Mouse (Mus musculus) mesoderm, embryonic 11.5 days (tissue): ENCODE measurements at regions not wholly inside any gene's neighbourhood (a gene's known extent, or its start where the extent isn't known, plus 50 kb on each side); places are given as distances from the start of the nearest gene placed in this dataset.

Experiments
- DNase-seq: peaks from one replicate; pipeline ENCODE4 v3.0.0-alpha.2; 2012; ENCODE audit warnings: low read depth, low spot score

DNA sequence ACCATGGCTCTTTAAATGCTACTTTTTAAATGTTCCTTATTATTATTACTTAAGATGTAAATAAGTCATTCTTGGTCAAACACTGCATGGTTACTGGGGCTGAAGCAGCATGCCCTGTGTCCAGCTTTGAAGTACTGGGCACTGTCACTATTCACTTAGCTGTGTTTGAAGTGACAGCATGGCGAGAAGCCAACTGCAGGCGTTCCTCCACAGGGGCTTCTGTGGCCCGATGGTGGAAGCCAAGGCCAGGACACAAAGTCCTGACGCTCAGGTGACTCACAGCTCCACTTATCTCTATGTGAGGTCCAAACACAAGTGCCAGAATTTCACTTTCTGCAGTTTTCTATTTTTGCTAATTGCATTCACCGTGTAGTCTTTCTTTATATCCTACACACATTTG, 65.3 kb downstream of the Cdca7 start:
- DNase-seq, result no peak

DNA sequence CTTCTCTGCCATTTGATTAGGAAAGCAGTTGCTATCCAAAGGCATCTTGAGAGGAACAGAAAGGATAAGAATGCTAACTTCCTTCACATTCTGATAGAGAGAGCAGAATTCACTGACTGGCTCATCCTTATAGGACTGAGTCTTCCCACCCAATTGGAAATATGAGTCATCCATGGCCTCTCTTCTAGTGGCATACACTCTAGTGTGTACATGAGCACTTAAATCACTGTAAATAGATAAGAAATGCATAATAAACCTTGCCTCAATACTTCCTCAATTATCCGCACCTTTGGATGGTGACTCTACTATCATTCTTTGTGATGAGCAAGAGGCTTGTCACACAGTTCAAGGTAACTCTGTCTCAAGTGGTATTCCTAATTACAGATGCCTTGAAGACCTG, 69.5 kb downstream of the Cdca7 start:
- DNase-seq, result no peak

DNA sequence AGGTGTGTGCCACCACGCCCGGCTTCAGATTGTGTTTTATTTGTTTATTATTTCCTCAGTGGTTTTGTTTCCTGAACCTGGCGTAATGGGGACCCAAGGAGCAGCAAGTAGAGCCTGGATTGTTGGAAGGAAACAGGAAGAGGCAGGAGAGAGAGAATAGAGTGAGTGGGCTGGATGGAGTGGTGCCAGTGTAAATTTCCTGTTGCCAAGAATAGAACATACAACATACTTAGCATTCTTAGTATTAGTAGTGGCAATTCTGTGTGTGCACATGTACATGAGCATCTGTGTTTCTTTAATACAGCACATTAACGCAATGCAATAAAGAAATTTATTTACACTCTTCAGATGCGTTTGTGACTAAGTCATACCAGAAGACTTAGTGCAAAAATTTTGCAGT, 70.5 kb downstream of the Cdca7 start:
- DNase-seq, result no peak

- no peak for DNase-seq
Observed at GRCm38 (mm10) chr2:72546963-72547362, 71.0 kb downstream of the Cdca7 start.

GRCm38 (mm10) chr2:72551268-72551667, 75.3 kb downstream of the Cdca7 start:
- no peak for DNase-seq

DNA sequence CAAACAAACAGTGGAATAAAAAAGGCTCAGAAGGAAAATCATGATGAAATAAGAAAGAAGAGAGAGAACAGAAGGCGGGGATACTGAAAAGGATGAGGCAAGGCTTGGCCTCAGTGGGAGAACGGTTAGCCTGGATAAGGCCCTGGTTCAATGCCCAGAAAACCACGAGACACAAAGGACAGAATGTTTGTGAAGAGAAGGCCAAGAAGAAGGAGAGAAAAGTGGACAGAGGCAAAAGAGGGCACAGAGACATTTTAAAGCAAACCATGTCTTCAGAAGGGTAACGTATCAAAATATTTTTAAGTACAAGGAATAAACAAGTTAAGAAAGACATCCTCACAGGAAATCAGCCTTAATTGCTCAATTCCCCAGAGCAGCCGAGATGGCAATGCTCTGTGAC, 78.6 kb downstream of the Cdca7 start:
- DNase-seq, result no peak

DNA sequence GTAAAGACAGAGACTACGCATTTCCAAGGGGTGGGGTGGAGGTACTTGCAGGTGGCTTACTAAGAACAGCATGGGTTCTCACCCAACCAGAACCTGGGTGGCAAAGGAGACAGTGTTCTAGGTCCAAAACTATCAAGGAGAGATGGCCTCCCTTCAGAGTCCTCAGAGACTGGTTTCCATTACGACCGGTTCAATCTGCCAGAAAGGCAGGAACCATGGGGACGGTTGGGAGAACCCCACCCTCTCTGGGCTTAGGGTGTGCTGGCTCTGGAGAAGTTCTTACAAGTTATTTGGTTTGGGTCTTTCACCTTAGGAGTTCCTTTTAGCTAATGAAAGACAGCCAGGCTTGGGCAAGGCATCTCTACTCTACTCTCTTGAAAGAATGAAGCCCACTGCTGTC, 79.2 kb downstream of the Cdca7 start:
- no peak for DNase-seq

DNA sequence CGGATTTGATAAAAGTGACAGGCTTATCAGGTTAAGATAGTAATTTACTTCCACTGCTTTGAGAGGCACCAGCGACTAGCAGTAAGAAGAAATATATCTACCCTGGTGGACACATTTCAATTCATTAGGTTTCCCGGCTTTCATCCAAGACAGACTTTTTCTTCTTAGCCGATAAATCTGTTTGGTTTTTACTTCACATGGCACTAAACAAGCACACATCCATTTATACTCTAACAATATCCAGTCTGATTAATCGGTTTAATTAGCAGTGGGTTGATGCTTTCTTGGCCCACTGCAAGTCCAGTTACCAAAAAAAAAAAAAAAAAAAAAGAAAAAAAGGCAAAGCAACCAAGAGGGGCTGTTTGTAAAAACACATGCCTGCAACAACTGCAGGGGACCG, 79.6 kb downstream of the Cdca7 start:
- no peak for DNase-seq

DNA sequence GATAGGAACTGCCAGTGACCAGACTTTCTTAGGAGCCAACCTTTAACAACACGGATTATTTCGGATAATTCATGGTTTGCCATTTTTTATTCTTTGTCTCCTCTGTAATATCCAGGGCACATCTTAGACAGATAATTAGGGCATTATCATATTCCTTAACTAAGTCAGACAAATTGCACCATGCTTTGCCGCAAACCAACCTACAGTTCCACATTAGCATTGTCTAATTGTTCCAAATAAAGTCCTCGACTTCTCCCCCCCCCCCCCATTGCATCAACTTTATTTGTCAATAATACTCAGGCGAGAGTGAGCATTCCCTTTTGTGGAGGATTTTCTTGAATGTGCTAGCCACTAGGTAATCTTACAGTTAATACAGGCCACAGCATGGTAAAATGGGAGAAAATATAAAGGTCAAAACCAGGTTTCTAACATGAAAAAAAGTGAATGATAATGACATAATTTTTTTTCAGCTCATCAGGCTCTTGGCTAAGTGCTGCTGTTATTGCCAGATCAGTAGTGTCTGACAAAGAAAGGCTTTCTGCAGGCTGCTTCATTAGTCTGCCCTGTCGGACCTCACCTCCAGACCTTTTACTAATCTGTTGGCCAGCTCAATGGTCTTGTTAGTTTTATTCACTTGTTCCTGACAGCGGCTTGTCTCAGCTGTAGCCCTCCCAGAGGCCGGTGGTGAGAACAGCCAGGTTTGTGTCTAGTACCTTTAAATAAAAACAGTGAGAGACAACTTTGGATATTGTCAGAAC, 80.3 kb downstream of the Cdca7 start:
- DNase-seq, result no peak

DNA sequence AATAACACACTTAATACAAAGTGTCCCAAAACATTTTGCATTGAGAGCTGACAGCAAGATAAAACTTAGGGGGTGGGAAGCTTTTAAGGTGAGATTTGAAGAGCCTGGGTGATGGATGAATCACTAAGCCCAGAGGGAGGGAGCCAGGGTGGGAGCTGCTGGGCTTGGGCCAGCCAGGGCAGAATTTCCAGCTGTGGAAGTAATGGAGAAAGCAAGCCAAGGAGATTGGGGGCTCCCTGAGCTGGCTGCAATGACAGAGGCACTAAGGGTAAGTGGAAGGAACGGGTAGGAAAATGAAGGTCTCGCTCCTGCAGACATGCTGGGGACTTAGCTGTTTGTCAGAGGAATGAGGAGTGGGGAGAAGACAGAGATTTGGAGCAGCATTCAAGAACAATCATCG, 81.2 kb downstream of the Cdca7 start:
- DNase-seq, result no peak

GRCm38 (mm10) chr2:72557565-72558260, 81.8 kb downstream of the Cdca7 start:
- peak; percentile 40 for DNase-seq

DNA sequence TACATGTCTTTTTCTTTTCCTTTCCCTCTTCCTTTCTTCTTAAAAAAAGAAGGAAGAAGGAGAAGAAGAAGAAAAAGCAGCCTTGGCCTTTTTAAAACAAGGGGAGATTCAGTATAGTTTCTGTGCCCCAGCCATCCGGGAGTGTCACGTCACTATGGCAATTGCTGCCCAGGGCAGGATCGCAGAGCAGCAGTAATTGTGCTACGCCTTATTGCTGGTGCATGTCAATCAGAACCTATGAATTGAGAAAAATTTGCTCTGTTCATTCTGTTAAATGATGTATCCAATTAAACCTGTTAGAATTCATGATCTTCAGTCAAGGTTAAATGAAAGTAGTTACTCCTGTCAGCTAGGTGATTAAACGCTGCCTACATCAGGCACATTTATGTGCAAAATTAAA, 85.4 kb downstream of the Cdca7 start:
- DNase-seq, result no peak

GRCm38 (mm10) chr2:72578322-72578721, 102.4 kb downstream of the Cdca7 start:
- DNase-seq, result no peak

DNA sequence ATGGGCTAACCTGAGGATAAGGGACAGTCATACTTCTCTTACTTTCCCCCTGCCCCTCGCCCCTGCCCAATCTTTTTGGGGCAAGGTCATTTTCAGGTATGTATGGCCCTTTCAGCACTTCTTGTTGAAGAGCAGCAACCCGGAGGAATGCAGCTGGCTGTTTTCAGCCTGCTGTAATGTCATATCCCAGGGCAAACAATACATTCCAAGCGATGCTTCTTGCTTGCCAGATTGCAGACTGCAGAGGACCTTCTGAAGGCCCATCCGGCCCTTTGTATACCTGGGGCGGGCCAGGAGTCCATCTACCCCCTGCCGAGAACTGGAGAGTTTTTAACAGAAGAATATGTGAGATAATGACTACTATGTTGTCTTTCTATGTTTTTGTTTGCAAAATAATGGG, 105.2 kb downstream of the Cdca7 start:
- DNase-seq, result no peak

- no peak for DNase-seq
Observed at GRCm38 (mm10) chr2:72588814-72589213, 112.9 kb downstream of the Cdca7 start.

DNA sequence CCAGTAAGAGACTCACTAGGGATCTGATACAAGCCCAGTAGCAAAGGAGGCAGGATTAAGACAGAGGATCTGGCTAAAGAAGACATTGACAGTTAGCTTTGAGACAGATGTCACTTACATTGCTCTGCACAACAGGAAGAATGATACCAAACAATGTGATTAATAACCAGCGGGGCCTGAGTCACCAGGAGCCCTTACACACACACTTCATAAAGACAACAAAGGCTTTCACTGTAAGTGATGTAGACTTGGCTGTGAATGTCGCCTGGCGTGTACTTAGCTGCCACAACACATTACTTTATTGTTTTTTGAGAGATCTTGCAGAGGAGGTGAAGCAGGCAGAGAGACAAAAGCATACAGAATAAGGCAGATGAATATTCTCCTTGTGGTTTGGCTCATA, 116.1 kb downstream of the Cdca7 start:
- no peak for DNase-seq

DNA sequence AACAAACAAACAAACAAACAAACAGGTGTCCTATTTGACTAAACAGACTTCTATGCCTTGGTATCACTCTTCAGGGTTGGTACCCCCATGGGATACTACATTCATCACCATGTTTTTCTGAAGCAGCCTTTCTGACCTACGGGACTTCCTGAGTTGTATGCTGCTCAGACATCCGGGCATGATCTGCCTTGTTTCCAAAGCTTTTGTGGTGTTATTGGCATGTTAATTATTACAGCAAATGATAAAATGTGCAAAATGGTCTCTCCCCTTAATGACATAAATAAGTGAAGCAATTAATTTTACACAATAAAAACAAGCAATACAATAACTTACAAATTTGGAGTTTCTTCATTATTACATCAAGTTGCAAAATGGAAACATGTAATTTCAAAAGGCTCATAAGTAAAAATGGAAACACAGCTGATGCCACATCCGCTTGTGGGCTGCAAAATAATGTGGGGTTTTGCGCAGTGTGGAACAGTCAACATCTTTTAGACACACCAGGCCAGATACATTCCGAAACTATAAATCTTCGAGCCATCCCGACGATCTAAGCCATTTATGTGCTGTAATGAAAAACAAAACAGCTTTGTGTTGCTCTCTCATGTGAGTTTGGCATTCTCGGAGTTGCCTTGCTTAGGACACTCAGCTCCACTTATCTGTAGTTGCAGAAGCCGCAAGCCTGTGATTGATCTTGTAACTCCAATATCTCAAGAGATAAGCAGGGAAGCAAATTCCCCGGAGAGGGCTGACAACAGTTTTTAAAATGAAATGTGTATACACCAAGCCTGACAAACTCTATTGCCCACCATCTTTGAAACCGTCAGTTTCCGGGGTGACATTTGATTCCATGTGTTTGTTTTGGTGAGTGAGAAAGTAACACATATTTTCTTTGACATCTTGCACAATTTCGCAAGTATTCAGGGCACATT, 121.3 kb downstream of the Cdca7 start:
- no peak for DNase-seq

- DNase-seq, result peak; percentile 22
Observed at GRCm38 (mm10) chr2:72597941-72598340, 122.0 kb downstream of the Cdca7 start.

GRCm38 (mm10) chr2:72600723-72601122, 124.8 kb downstream of the Cdca7 start:
- no peak for DNase-seq

DNA sequence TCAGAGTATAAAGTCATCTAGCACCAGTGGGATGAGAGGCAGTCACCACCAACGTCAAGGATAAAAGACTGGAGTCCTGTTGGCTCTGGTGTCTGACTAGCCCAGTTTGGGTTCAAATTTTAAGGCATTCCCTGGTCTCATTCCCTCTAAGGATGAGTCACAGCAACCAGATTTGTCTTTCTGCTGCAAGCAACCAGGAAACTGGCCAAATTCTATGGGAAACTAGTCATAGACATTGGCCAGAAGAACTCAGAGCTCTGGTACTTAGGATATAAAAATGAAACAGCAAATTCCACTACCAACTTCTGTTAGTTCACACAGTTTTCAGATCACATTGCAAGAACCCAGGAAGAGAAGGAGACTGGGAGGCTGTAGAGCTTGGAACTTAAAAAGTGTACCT, 126.2 kb downstream of the Cdca7 start:
- no peak for DNase-seq

DNA sequence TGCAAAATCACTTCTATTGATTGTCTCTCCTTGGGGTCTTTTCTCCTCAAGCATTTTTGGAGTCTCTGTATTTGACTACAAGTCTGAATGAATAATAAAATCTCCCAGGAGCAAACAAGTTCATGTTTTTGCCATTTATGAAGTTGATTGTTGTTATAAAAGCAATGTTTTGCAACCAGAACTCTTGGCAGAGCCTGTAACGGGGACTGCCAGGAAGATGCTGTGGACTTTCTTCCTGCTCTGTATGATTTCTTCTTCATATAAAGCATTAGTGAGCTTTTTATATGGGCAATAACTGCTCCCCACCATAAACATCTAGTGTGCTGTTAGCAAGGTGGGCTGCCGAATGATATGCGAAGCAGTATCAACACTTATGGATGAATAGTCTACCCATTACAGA, 136.3 kb downstream of the Cdca7 start:
- DNase-seq, result no peak

GRCm38 (mm10) chr2:72614256-72614655, 138.3 kb downstream of the Cdca7 start:
- DNase-seq, result no peak
